Mouse (Mus musculus) B cell, adult 62 days (primary cell): ENCODE data around the gene Pcnt. TPM values are rescaled to one million over a fixed set of nuclear protein-coding genes. Genes with fewer than 3 reads are reported as not detected.

ENCODE experiments used
- total RNA-seq: library from RNA; stranded (reverse); gene quantifications from 4 replicates; pipeline ENCODE4 v1.2.4, GENCODE M21; 2023

Pcnt gene
- 57.8 to 72.5 TPM (median 63.6 TPM) in 4 replicates for total RNA-seq

GRCm38 (mm10) chr10:76442178-76443088, at the start of gene Pcnt:
Pcnt (minus strand) TSS chr10:76442786.

GRCm38 (mm10) chr10:76468203-76469162, 25.9 kb upstream of the Pcnt start, which contains the start of the genes Mcm3ap and Ybey:
Mcm3ap (plus strand) TSS chr10:76468927.
Ybey (minus strand) TSS chr10:76469114.

GRCm38 (mm10) chr10:76448851-76449250, 6.3 kb upstream of the Pcnt start, which contains the start of gene 2610028H24Rik:
2610028H24Rik (plus strand) TSS chr10:76449081.

GRCm38 (mm10) chr10:76440281-76440680, 2.3 kb downstream of the Pcnt start, which contains the start of gene AC141477.1:
AC141477.1 (minus strand) TSS chr10:76440444.

GRCm38 (mm10) chr10:76344711-76345539, 97.7 kb downstream of the Pcnt start, which contains the start of gene Dip2a:
Dip2a (minus strand) TSS chr10:76345291.

Other genes with a start within 250 kb of the Pcnt start
- gene Prmt2, start 204.9 kb downstream of the Pcnt start, total RNA-seq, result 7.9 to 10.5 TPM (median 9.1 TPM) in 4 replicates
- not detected in 4 replicates for gene S100b, start 188.9 kb downstream of the Pcnt start, total RNA-seq
- 5.8 to 8.5 TPM (median 6.7 TPM) in 4 replicates for gene Dip2a, start 97.5 kb downstream of the Pcnt start, total RNA-seq
- gene AC141477.1, start 2.3 kb downstream of the Pcnt start, total RNA-seq, result 5.2 to 28.2 TPM (median 11.7 TPM) in 4 replicates
- not detected in 4 replicates for gene 2610028H24Rik, start 6.3 kb upstream of the Pcnt start, total RNA-seq
- gene Mcm3ap, start 26.1 kb upstream of the Pcnt start, total RNA-seq, result 66.9 to 82.3 TPM (median 73.1 TPM) in 4 replicates
- gene Ybey, start 26.3 kb upstream of the Pcnt start, total RNA-seq, result 1.2 to 2.1 TPM (median 1.6 TPM) in 4 replicates
- gene Lss, start 88.8 kb upstream of the Pcnt start, total RNA-seq, result 11.9 to 28.3 TPM (median 18.9 TPM) in 4 replicates
- gene Spatc1l, start 119.5 kb upstream of the Pcnt start, total RNA-seq, result not detected in 4 replicates
- not detected in 4 replicates for gene Ftcd, start 132.9 kb upstream of the Pcnt start, total RNA-seq
- not detected in 4 replicates for gene Col6a2, start 180.8 kb upstream of the Pcnt start, total RNA-seq